Mouse (Mus musculus): Measurements from ENCODE around the gene Elmsan1. TPM values are rescaled to one million over a fixed set of nuclear protein-coding genes. Genes with fewer than 3 reads are reported as not detected.

Elmsan1 gene
- total RNA-seq, 1 experiment from 2014 or later: 18.7 TPM

Other genes with a start within 250 kb of the Elmsan1 start
- not detected in 2 replicates for gene Heatr4, start 234.0 kb downstream of the Elmsan1 start, total RNA-seq (2021)
- 31.7 and 39.1 TPM in 2 replicates for gene Acot2, start 231.0 kb downstream of the Elmsan1 start, total RNA-seq (2021)
- gene Acot1, start 209.4 kb downstream of the Elmsan1 start, total RNA-seq (2021): 8.0 and 20.7 TPM in 2 replicates
- 3.0 and 3.3 TPM in 2 replicates for gene Acot4, start 180.5 kb downstream of the Elmsan1 start, total RNA-seq (2021)
- not detected in 2 replicates for gene Gm49366, start 179.9 kb downstream of the Elmsan1 start, total RNA-seq (2021)
- 0.33 TPM in 1 of 2 replicates, not detected in the other for gene Acot3, start 166.7 kb downstream of the Elmsan1 start, total RNA-seq (2021)
- 0.56 and 0.83 TPM in 2 replicates for gene Acot5, start 149.6 kb downstream of the Elmsan1 start, total RNA-seq (2021)
- 4.7 and 5.5 TPM in 2 replicates for gene Acot6, start 118.2 kb downstream of the Elmsan1 start, total RNA-seq (2021)
- gene Dnal1, start 104.5 kb downstream of the Elmsan1 start, total RNA-seq (2021): 17.3 and 17.7 TPM in 2 replicates
- gene Pnma1, start 70.4 kb downstream of the Elmsan1 start, total RNA-seq (2021): 0.30 and 0.44 TPM in 2 replicates
- gene Ptgr2, start 66.4 kb upstream of the Elmsan1 start, total RNA-seq (2021): 132 and 143 TPM in 2 replicates
- 42.2 and 52.6 TPM in 2 replicates for gene Zfp410, start 98.0 kb upstream of the Elmsan1 start, total RNA-seq (2021)
- gene Coq6, start 142.8 kb upstream of the Elmsan1 start, total RNA-seq (2021): 95.0 and 97.5 TPM in 2 replicates
- gene Fam161b, start 143.0 kb upstream of the Elmsan1 start, total RNA-seq (2021): 2.0 and 3.0 TPM in 2 replicates
- 81.4 and 86.0 TPM in 2 replicates for gene Entpd5, start 190.1 kb upstream of the Elmsan1 start, total RNA-seq (2021)
- 3.9 and 7.2 TPM in 2 replicates for gene Bbof1, start 190.2 kb upstream of the Elmsan1 start, total RNA-seq (2021)
- gene Rnf113a2, start 198.3 kb upstream of the Elmsan1 start, total RNA-seq (2021): 17.1 and 20.8 TPM in 2 replicates
- gene Aldh6a1, start 232.1 kb upstream of the Elmsan1 start, total RNA-seq (2021): 232 and 242 TPM in 2 replicates
- gene Lin52, start 232.5 kb upstream of the Elmsan1 start, total RNA-seq (2021): 11.6 and 15.2 TPM in 2 replicates